Mouse (Mus musculus): ENCODE data around the gene Dusp7.

The Dusp7 gene

DNA sequence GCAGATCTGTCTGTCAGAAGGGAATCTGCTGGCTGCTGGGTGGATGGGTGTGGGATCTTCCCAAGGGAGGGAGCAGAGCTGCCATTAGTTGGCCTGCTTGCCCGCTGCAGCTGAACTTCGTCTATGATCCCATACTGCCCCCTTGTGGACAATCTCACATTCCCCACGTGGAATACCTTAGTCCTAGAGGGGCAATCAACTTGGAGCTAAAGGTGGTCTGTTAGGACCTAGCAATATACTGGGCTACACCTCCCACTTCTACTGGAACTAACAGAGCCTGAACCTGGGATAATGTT is 53.4 kb downstream of the Dusp7 start:
- peak; percentile 85 for DNase-seq
